Mouse (Mus musculus): ENCODE results near the gene Rasgef1a. TPM values are rescaled to one million over a fixed set of nuclear protein-coding genes. Genes with fewer than 3 reads are reported as not detected.
A peak's percentile ranks its signal among the peaks of the same experiment; 100 is the strongest.

Gene Rasgef1a
- polyA plus RNA-seq, 2 experiments: 0.15 TPM; not detected in 1

DNA sequence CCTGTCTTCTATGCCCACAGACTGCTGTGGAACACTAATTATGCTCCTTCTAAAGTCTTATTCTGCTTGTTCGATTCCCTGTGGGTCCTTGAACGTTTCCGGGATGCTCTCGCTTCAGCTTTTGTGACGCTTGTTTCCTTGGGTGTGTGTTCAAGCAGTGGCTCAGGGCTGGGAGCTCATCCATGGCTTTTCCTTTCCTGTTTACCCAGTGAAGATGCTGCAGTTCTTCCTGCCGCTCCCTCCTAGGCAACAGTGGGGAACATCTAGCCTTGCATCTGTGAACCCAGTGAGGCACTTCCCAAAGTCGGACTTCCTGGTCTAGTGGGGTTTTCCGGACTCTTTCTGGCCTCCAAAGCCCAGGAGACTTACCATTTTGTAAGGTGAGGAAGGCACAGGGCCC, 20.6 kb upstream of the Rasgef1a start:
- WGBS: 81% methylated on average over 8 of the region's 8 CpGs
- Histone ChIP-seq H3K4me3 (replicated peaks; ENCODE audit: low read length) (no peak overlapping the region), H3K4me2 (replicated peaks; ENCODE audit: low read depth, low read length, severe bottlenecking) (no peak overlapping the region)

DNA sequence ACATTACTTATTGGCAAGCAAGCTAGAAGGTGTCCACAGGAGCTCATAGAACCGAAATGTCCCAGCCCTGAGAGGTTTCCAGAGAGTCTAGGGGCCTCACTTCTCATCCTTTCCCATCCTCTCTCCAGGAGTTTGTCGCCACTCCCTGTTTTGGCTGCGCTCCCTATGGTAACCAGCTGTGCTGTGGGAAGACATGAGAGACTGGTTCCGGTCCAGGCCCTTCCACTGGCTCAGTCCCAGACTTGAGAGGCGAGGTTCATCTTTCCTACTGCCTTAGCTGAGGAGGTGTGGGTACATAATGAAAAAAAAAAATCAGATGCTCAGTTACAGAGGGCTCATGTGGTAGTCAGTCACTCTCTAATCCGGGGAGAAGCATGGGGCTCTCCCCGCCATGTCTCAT, 19.9 kb upstream of the Rasgef1a start:
- no peak overlapping the region for H3K4me2 ChIP-seq (replicated peaks; ENCODE audit: low read depth, low read length, severe bottlenecking)
- no peak for DNase-seq (ENCODE audit: low spot score)

More for the DNA sequence above, 20.6 kb upstream of the Rasgef1a start:
- Histone ChIP-seq H3K4me1 (ENCODE audit: control insufficient read depth, insufficient read depth, low read length) (no peaks in the 10 kb centered on the region), H3K27ac (replicated peaks; ENCODE audit: low read depth, low read length) (no peak overlapping the region), H3K9me3 (ENCODE audit: control insufficient read depth, low read length) (no peaks in the 10 kb centered on the region), H3K36me3 (ENCODE audit: control insufficient read depth, insufficient read depth, low read length) (no peaks in the 10 kb centered on the region), H3K27me3 (ENCODE audit: control insufficient read depth, insufficient read depth, low read length) (no peaks in the 10 kb centered on the region), H3K9ac (ENCODE audit: low read depth, low read length, severe bottlenecking) (no peak overlapping the region)
- DNase-seq (ENCODE audit: low spot score) (no peak), ATAC-seq (ENCODE audit: low FRiP score, low read depth) (no peak)
- TF ChIP-seq POLR2A (IDR thresholded peaks at IDR 0.05; ENCODE audit: borderline replicate concordance, extremely low read depth, insufficient read depth, insufficient read length): no peak

DNA sequence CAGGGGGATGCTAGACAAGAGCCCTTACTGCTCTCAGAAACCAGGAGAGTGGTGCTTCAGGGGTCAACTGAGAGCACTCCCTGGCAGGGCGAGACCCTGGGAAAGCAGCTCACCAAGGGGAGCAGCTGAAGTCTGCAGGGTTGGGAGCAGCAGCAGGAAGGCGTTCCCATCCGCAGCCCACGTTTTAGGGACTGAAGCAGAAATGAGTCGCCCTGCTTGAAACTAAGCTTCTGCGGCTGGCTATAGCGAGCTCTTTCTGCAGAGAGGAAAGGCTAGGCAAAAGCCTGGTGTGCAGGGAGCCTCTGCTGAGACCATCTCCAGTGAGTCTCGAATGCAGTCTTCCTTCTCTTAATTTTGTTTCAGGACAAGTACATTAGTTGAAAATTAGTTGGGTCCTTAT, 19.3 kb upstream of the Rasgef1a start:
- no peak for DNase-seq (ENCODE audit: low spot score)
- Histone ChIP-seq H3K4me2 (replicated peaks; ENCODE audit: low read depth, low read length, severe bottlenecking) (no peak overlapping the region), H3K27ac (replicated peaks; ENCODE audit: low read depth, low read length) (no peak overlapping the region), H3K4me3 (replicated peaks; ENCODE audit: low read length) (no peak overlapping the region), H3K36me3 (ENCODE audit: control insufficient read depth, insufficient read depth, low read length) (no peaks in the 10 kb centered on the region), H3K4me1 (ENCODE audit: control insufficient read depth, insufficient read depth, low read length) (no peaks in the 10 kb centered on the region), H3K27me3 (ENCODE audit: control insufficient read depth, insufficient read depth, low read length) (no peaks in the 10 kb centered on the region), H3K9ac (ENCODE audit: low read depth, low read length, severe bottlenecking) (no peak overlapping the region), H3K9me3 (ENCODE audit: control insufficient read depth, low read length) (no peaks in the 10 kb centered on the region)
- 58% methylated on average over 8 of the region's 8 CpGs for WGBS
- ATAC-seq (ENCODE audit: low FRiP score, low read depth): no peak
- TF ChIP-seq POLR2A (IDR thresholded peaks at IDR 0.05; ENCODE audit: borderline replicate concordance, extremely low read depth, insufficient read depth, insufficient read length): no peak

More for the DNA sequence above, 19.9 kb upstream of the Rasgef1a start:
- H3K36me3 ChIP-seq (ENCODE audit: control insufficient read depth, insufficient read depth, low read length): no peaks in the 10 kb centered on the region
- H3K4me3 ChIP-seq (replicated peaks; ENCODE audit: low read length): no peak overlapping the region
- H3K9me3 ChIP-seq (ENCODE audit: control insufficient read depth, low read length): no peaks in the 10 kb centered on the region
- H3K27me3 ChIP-seq (ENCODE audit: control insufficient read depth, insufficient read depth, low read length): no peaks in the 10 kb centered on the region
- H3K4me1 ChIP-seq (ENCODE audit: control insufficient read depth, insufficient read depth, low read length): no peaks in the 10 kb centered on the region
- WGBS: 80% methylated on average over 7 of the region's 7 CpGs
- no peak overlapping the region for H3K9ac ChIP-seq (ENCODE audit: low read depth, low read length, severe bottlenecking)
- ATAC-seq (ENCODE audit: low FRiP score, low read depth): no peak
- no peak for TF ChIP-seq POLR2A (IDR thresholded peaks at IDR 0.05; ENCODE audit: borderline replicate concordance, extremely low read depth, insufficient read depth, insufficient read length)
- H3K27ac ChIP-seq (replicated peaks; ENCODE audit: low read depth, low read length): no peak overlapping the region

DNA sequence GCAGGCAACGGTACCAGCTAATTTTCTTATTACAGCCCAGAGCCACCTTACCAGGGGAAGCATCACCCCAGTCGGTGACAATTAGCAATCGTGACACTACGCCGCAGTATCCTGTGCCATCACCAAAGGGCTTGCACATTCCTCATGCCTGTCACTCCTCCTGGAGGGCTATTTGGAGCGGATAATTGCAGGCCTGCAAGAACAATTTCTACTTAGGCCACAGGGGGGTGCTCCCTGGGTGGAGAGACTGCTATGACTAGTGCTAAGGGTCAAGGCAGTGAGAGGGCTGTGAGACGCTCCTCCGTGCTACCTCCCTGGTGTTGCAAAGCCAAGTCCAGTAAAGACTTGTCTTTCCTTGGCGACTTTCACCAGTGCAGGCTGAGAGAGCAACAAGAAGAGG, 16.1 kb upstream of the Rasgef1a start:
- ATAC-seq (ENCODE audit: low FRiP score, low read depth): no peak
- Histone ChIP-seq H3K4me1 (ENCODE audit: control insufficient read depth, insufficient read depth, low read length) (no peaks in the 10 kb centered on the region), H3K27ac (replicated peaks; ENCODE audit: low read depth, low read length) (no peak overlapping the region), H3K36me3 (ENCODE audit: control insufficient read depth, insufficient read depth, low read length) (no peaks in the 10 kb centered on the region), H3K4me3 (replicated peaks; ENCODE audit: low read length) (no peak overlapping the region), H3K27me3 (ENCODE audit: control insufficient read depth, insufficient read depth, low read length) (no peaks in the 10 kb centered on the region), H3K9ac (ENCODE audit: low read depth, low read length, severe bottlenecking) (no peak overlapping the region), H3K9me3 (ENCODE audit: control insufficient read depth, low read length) (no peaks in the 10 kb centered on the region), H3K4me2 (replicated peaks; ENCODE audit: low read depth, low read length, severe bottlenecking) (no peak overlapping the region)
- no peak for DNase-seq (ENCODE audit: low spot score)
- 46% methylated on average over 9 of the region's 9 CpGs for WGBS
- no peak for TF ChIP-seq POLR2A (IDR thresholded peaks at IDR 0.05; ENCODE audit: borderline replicate concordance, extremely low read depth, insufficient read depth, insufficient read length)

DNA sequence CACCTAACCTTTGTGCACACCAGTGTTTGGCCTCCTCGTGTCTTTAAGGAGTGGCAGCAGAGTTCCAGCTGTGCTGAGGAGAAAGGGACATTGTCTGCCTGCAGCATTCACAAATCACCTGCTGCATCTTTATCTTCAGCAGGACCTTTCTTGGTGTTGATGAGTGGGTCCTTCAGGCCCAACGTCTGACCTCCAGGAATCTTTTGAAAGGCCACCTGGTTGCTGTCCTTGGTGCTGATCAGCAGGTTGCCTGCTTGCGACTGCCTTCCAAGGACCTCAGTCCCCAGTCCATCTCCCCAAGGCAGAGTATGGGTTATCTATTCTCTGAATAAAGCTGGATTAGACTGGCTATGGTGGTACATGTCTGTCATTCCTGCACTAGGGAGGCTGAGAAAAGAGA, 10.0 kb upstream of the Rasgef1a start:
- no peak overlapping the region for H3K27ac ChIP-seq (replicated peaks; ENCODE audit: low read depth, low read length)
- H3K9ac ChIP-seq (ENCODE audit: low read depth, low read length, severe bottlenecking): no peak overlapping the region
- no peaks in the 10 kb centered on the region for H3K27me3 ChIP-seq (ENCODE audit: control insufficient read depth, insufficient read depth, low read length)
- ATAC-seq (ENCODE audit: low FRiP score, low read depth) (no peak), DNase-seq (ENCODE audit: low spot score) (peak; percentile 27)
- TF ChIP-seq POLR2A (IDR thresholded peaks at IDR 0.05; ENCODE audit: borderline replicate concordance, extremely low read depth, insufficient read depth, insufficient read length): no peak
- H3K9me3 ChIP-seq (ENCODE audit: control insufficient read depth, low read length): no peaks in the 10 kb centered on the region
- no peaks in the 10 kb centered on the region for H3K36me3 ChIP-seq (ENCODE audit: control insufficient read depth, insufficient read depth, low read length)
- no peaks in the 10 kb centered on the region for H3K4me1 ChIP-seq (ENCODE audit: control insufficient read depth, insufficient read depth, low read length)
- WGBS: 24% methylated on average over 3 of the region's 3 CpGs
- H3K4me2 ChIP-seq (replicated peaks; ENCODE audit: low read depth, low read length, severe bottlenecking): no peak overlapping the region
- no peak overlapping the region for H3K4me3 ChIP-seq (replicated peaks; ENCODE audit: low read length)

DNA sequence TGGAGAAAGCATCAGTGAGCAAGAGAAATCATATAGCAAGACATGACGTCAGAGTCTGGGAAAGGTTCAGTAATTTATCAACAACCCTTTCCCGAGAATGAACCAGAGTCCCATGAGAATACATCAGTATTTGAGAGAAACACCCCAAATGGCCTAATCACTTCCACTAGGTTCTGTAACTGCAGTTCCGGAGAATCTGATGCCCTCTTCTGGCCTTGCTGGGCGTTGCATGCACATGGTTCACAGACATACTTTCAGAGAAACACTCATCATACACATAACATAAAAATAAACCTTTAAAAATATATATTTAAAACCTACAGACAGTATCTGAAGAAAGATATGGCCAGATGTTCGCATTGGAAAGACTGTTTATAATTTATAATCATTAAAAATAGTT, 3.9 kb upstream of the Rasgef1a start:
- Histone ChIP-seq H3K9ac (ENCODE audit: low read depth, low read length, severe bottlenecking) (no peak overlapping the region), H3K4me2 (replicated peaks; ENCODE audit: low read depth, low read length, severe bottlenecking) (no peak overlapping the region), H3K4me1 (ENCODE audit: control insufficient read depth, insufficient read depth, low read length) (no peaks in the 10 kb centered on the region), H3K27me3 (ENCODE audit: control insufficient read depth, insufficient read depth, low read length) (peaks cover 25% of the 10 kb centered on the region), H3K27ac (replicated peaks; ENCODE audit: low read depth, low read length) (no peak overlapping the region), H3K4me3 (replicated peaks; ENCODE audit: low read length) (no peak overlapping the region), H3K36me3 (ENCODE audit: control insufficient read depth, insufficient read depth, low read length) (no peaks in the 10 kb centered on the region), H3K9me3 (ENCODE audit: control insufficient read depth, low read length) (no peaks in the 10 kb centered on the region)
- DNase-seq (ENCODE audit: low spot score) (no peak), ATAC-seq (ENCODE audit: low FRiP score, low read depth) (no peak)
- WGBS: 47% methylated on average over 5 of the region's 5 CpGs
- no peak for TF ChIP-seq POLR2A (IDR thresholded peaks at IDR 0.05; ENCODE audit: borderline replicate concordance, extremely low read depth, insufficient read depth, insufficient read length)

Measured in limb, embryonic 14.5 days (tissue).